Mouse (Mus musculus): Measurements from ENCODE around the gene Ctnnd1.

Ctnnd1 gene

DNA sequence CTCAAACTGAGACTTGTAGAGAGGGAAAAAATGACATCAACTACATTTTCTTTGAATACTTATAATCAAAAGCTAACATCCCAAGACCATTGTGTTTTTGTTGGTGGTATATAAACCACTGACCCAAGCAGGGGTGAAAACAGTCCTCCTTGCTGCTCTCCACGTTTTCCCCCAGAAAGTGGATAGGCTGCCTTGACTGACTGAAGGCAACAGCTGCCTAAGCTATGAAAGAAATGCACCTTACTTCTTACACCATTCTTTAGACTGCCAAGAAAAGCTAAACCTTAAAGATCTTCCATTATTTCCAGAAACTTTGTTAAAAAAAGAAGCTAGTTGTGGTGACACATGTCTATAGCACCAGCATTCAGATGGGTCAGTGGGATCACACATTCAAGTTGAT is 4.4 kb downstream of the Ctnnd1 start:
- no peak for DNase-seq

- DNase-seq = no peak
Observed at GRCm38 (mm10) chr2:84640833-84641232, 9.7 kb downstream of the Ctnnd1 start.

GRCm38 (mm10) chr2:84638428-84639220 is 11.9 kb downstream of the Ctnnd1 start:
- DNase-seq = no peak

- DNase-seq = no peak
Observed at GRCm38 (mm10) chr2:84637452-84638165, 13.0 kb downstream of the Ctnnd1 start.

DNA sequence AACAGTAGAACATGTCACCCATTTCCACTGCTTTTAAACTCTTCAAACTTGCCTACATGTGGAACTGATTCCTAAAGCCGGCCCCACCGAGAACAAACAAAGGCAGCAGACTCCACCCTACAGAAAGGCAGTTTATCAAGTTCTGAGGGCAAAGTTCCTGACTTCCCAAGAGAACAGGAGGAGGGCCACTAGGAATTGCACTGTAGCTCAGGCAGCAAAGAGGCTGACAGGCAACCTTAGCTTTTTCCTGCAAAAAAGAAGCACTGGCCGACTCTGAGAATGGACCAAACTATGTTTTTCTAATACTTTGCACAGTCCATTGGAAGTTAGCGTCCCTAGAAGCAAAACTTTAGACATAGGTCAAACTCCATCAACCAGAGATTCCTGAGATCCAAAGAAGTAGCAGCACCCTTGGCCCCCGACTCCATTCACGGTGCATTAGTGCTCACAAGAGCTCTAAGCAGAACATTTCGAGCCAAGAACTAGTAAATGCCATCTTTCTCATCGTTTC is 14.3 kb downstream of the Ctnnd1 start:
- no peak for DNase-seq

- no peak for DNase-seq
Observed at GRCm38 (mm10) chr2:84635611-84636010, 15.0 kb downstream of the Ctnnd1 start.

- no peak for DNase-seq
Observed at GRCm38 (mm10) chr2:84634934-84635482, 15.6 kb downstream of the Ctnnd1 start.

GRCm38 (mm10) chr2:84634006-84634405 is 16.6 kb downstream of the Ctnnd1 start:
- DNase-seq = no peak

GRCm38 (mm10) chr2:84632999-84633398 is 17.6 kb downstream of the Ctnnd1 start:
- DNase-seq = no peak

- no peak for DNase-seq
Observed at GRCm38 (mm10) chr2:84632001-84632400, 18.6 kb downstream of the Ctnnd1 start.

DNA sequence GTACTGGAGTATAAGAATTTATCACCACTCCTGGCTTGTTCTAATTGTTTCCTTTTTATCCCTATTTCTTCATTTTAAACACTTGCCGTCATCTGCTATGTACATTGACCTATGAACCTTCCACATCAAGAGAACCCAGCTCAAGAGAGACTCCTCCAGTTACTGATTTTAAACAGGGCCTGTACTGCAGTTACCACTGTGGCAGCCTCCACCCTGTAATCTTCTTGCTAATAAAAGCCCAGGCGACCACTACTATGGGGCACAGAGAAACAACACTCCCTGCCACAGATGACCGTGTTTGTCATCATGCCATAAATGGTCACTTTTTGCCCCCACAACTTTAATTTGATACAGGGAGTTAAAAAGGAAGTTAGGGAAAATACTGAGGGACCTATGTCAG is 23.5 kb downstream of the Ctnnd1 start:
- no peak for DNase-seq

DNA sequence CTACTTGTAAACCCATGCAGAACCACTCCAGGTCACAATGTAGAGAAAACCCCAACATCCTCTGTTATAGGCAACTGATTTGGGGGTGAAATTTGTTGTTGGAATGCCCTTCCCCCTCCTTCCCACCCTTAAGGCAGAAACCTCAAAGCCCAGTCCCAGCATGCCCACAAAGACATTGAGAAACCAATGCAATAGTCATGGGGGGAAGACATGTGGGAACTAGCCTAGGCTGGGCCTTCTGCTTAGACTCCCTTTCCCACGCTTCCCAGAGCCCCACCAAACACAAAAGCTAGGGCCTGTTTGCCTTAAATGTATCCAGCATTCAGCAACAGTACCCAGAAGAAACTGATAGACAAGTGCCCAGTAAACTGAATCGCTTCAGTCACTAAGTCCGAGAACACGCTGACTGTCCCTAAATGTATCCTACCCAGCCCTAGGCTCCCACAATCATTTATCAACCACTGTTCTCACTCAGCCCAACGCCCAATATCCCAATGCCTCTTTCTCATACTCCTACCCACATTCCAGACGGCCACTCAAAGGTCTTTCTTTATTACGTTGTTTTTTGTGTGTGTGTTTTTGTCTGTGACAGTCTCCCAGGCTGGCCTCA is 24.1 kb downstream of the Ctnnd1 start:
- DNase-seq = no peak

DNA sequence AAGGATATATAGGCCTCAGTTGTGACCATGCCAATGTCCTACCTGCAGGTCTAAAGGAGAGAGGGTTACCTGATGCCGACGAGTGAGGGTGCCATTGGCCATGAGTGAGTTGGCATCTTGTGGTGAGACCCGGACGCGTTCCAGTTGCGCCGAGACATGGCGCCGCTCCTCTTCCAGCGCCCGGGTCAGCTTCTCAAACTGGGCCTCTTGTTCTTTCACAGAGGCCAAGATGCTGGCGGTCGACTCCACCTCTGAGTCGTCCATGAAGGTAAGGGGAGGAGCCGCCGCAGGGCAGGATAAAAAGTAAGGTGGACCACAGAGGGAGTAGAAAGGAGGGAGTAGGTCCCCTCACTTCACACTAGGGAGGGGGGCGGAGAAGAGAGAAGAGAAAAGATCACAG is 26.4 kb downstream of the Ctnnd1 start:
- no peak for DNase-seq

- no peak for DNase-seq
Observed at GRCm38 (mm10) chr2:84623428-84624119, 27.0 kb downstream of the Ctnnd1 start.

GRCm38 (mm10) chr2:84622668-84623067 is 27.9 kb downstream of the Ctnnd1 start:
- no peak for DNase-seq

- no peak for DNase-seq
Observed at GRCm38 (mm10) chr2:84619646-84620340, 30.8 kb downstream of the Ctnnd1 start.

DNA sequence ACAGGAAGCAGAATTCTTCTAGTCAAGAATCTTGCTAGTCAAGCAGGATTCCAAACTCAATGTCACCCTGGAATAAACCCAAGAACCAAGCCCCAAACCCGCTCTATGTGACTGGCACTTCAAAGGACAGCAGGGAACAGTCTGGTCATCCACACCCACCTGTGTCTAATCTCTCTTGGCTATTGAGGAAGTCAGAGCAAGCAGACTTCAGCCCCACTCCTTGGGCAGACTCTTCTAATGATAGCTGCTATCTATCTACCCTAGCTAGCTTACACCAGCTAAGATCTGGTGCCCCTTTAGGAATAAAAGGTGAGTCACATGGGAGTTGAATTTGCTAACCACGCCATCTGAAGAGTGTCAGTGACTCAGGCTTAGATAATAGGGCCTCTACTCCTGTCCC is 31.7 kb downstream of the Ctnnd1 start:
- DNase-seq = no peak

DNA sequence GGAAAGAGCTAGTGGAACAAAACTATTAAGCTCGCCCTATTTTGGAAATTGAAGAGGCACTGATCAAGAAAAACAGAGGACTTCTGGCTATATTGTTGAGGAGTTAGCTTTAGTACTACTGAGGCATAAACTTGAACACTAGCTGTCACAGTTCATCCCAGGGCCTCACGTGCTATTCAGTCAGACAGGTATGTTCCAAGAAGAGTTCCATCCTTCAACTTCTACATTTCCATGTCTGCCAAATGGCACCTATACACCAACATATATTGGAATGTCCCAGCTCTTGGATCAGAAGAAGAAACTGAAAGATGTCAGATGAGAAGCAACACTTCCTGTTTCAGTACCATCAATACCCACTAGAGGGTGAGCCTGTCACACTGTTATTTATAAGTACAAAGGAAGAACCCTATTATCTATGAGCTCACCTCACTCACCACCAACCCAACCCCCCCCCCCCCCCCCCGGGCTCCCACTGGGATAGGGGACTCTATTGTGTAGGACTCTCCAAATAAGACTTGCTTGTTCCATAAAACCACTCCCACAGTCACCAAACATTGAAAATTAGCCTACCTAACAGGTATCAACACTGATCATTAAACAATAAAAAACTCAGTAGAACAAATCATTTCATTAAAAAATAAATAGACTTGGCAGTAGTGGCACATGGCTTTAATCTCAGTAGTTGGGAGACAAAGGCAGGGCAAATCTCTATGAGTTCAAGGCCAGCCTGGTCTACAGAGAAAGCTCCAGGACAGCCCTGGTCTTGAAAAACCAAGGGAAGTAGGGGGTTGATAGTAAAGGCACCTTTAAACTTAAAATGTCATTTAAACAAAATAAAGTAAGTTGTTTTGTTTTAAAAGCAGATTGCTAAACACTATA is 32.7 kb downstream of the Ctnnd1 start:
- DNase-seq = peak; percentile 15

- DNase-seq = no peak
Observed at GRCm38 (mm10) chr2:84612764-84613163, 37.8 kb downstream of the Ctnnd1 start.

- DNase-seq = no peak
Observed at GRCm38 (mm10) chr2:84607842-84608241, 42.7 kb downstream of the Ctnnd1 start.

GRCm38 (mm10) chr2:84600977-84601376 is 49.6 kb downstream of the Ctnnd1 start:
- DNase-seq = no peak
